Mouse (Mus musculus): ENCODE data around the gene 1700029P11Rik. TPM values are rescaled to one million over a fixed set of nuclear protein-coding genes. Genes with fewer than 3 reads are reported as not detected.

The 1700029P11Rik gene
- polyA plus RNA-seq, 1 experiment from 2014 or later: not detected

GRCm38 (mm10) chr15:81937098-81937972 is 43.0 kb upstream of the 1700029P11Rik start:
- Histone ChIP-seq H3K9ac (ENCODE audit: low read length) (peak overlapping the region; percentile 59), H3K36me3 (ENCODE audit: control insufficient read depth, insufficient read depth, low read length) (no peaks in the 10 kb centered on the region), H3K4me2 (replicated peaks; ENCODE audit: low read depth) (peak overlapping the region; percentile 60), H3K9me3 (ENCODE audit: control insufficient read depth, low read length) (no peaks in the 10 kb centered on the region), H3K27me3 (ENCODE audit: control insufficient read depth, insufficient read depth, low read length) (no peaks in the 10 kb centered on the region), H3K4me1 (replicated peaks; ENCODE audit: control insufficient read depth, insufficient read depth) (peaks cover 2% of the 10 kb centered on the region; the same call in 1 of the 2 replicates), H3K4me3 (ENCODE audit: low read depth, low read length) (peak overlapping the region; percentile 47), H3K27ac (replicated peaks) (peak overlapping the region; percentile 78)
- WGBS: 11% methylated on average over 19 of the region's 19 CpGs
- TF ChIP-seq CTCF (IDR thresholded peaks at IDR 0.05; ENCODE audit: low read depth) (no peak), EP300 (optimal IDR thresholded peaks at IDR 0.05) (no peak)
- DNase-seq (ENCODE audit: low spot score): no peak
- no peak for ATAC-seq (ENCODE audit: low FRiP score, low TSS enrichment)

GRCm38 (mm10) chr15:81938246-81938645 is 42.1 kb upstream of the 1700029P11Rik start:
- Histone ChIP-seq H3K4me2 (replicated peaks; ENCODE audit: low read depth) (no peak overlapping the region), H3K9ac (ENCODE audit: low read length) (no peak overlapping the region), H3K4me3 (ENCODE audit: low read depth, low read length) (no peak overlapping the region), H3K4me1 (replicated peaks; ENCODE audit: control insufficient read depth, insufficient read depth) (peaks cover 2% of the 10 kb centered on the region; the same call in 1 of the 2 replicates), H3K36me3 (ENCODE audit: control insufficient read depth, insufficient read depth, low read length) (no peaks in the 10 kb centered on the region), H3K9me3 (ENCODE audit: control insufficient read depth, low read length) (no peaks in the 10 kb centered on the region), H3K27ac (replicated peaks) (no peak overlapping the region), H3K27me3 (ENCODE audit: control insufficient read depth, insufficient read depth, low read length) (no peaks in the 10 kb centered on the region)
- no peak for ATAC-seq (ENCODE audit: low FRiP score, low TSS enrichment)
- 37% methylated on average over 2 of the region's 2 CpGs for WGBS
- peak; percentile 54 for DNase-seq (ENCODE audit: low spot score)
- TF ChIP-seq EP300 (optimal IDR thresholded peaks at IDR 0.05) (no peak), CTCF (IDR thresholded peaks at IDR 0.05; ENCODE audit: low read depth) (peak; percentile 81)

GRCm38 (mm10) chr15:81939157-81939715 is 41.1 kb upstream of the 1700029P11Rik start:
- TF ChIP-seq CTCF (IDR thresholded peaks at IDR 0.05; ENCODE audit: low read depth): no peak
- no peak for TF ChIP-seq EP300 (optimal IDR thresholded peaks at IDR 0.05)
- no peak overlapping the region for H3K4me3 ChIP-seq (ENCODE audit: low read depth, low read length)
- ATAC-seq (ENCODE audit: low FRiP score, low TSS enrichment) (no peak), DNase-seq (ENCODE audit: low spot score) (no peak)
- H3K27me3 ChIP-seq (ENCODE audit: control insufficient read depth, insufficient read depth, low read length): no peaks in the 10 kb centered on the region
- no peaks in the 10 kb centered on the region for H3K9me3 ChIP-seq (ENCODE audit: control insufficient read depth, low read length)
- H3K4me2 ChIP-seq (replicated peaks; ENCODE audit: low read depth): no peak overlapping the region
- peaks cover 2% of the 10 kb centered on the region; the same call in 1 of the 2 replicates for H3K4me1 ChIP-seq (replicated peaks; ENCODE audit: control insufficient read depth, insufficient read depth)
- 85% methylated on average over 10 of the region's 10 CpGs for whole genome bisulfite sequencing
- H3K9ac ChIP-seq (ENCODE audit: low read length): no peak overlapping the region
- no peak overlapping the region for H3K27ac ChIP-seq (replicated peaks)
- H3K36me3 ChIP-seq (ENCODE audit: control insufficient read depth, insufficient read depth, low read length): no peaks in the 10 kb centered on the region

- Histone ChIP-seq H3K27me3 (ENCODE audit: control insufficient read depth, insufficient read depth, low read length) (no peaks in the 10 kb centered on the region), H3K9me3 (ENCODE audit: control insufficient read depth, low read length) (no peaks in the 10 kb centered on the region), H3K27ac (replicated peaks) (no peak overlapping the region), H3K4me3 (ENCODE audit: low read depth, low read length) (no peak overlapping the region), H3K4me1 (replicated peaks; ENCODE audit: control insufficient read depth, insufficient read depth) (peaks cover 2% of the 10 kb centered on the region; the same call in 1 of the 2 replicates), H3K36me3 (ENCODE audit: control insufficient read depth, insufficient read depth, low read length) (no peaks in the 10 kb centered on the region), H3K4me2 (replicated peaks; ENCODE audit: low read depth) (no peak overlapping the region), H3K9ac (ENCODE audit: low read length) (no peak overlapping the region)
- no peak for DNase-seq (ENCODE audit: low spot score)
- ATAC-seq (ENCODE audit: low FRiP score, low TSS enrichment): no peak
- TF ChIP-seq EP300 (optimal IDR thresholded peaks at IDR 0.05) (no peak), CTCF (IDR thresholded peaks at IDR 0.05; ENCODE audit: low read depth) (no peak)
- WGBS: 83% methylated on average over 4 of the region's 4 CpGs
Observed at GRCm38 (mm10) chr15:81939774-81940173, 40.6 kb upstream of the 1700029P11Rik start.

DNA sequence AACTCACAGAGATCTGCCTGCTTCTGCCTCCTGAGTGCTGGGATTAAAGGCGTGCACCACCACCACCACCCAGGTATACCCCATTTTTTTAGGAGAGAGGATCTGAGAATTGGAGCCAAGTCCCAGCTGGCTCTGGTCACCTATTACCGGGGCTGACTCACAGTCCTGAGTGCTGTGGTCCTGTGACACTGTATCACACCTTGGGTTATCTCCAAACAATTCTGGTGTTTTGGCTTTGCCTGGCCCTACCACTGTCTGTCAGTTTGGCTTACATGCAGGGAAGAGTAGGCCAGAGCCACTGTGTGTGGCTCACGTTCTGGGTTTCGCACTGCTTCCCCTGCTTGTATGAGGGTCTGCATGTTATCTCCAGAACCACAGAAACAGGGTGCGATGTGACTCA is 40.1 kb upstream of the 1700029P11Rik start:
- H3K4me1 ChIP-seq (replicated peaks; ENCODE audit: control insufficient read depth, insufficient read depth): peaks cover 2% of the 10 kb centered on the region; the same call in 1 of the 2 replicates
- no peak overlapping the region for H3K4me2 ChIP-seq (replicated peaks; ENCODE audit: low read depth)
- DNase-seq (ENCODE audit: low spot score): no peak
- H3K9ac ChIP-seq (ENCODE audit: low read length): no peak overlapping the region
- H3K36me3 ChIP-seq (ENCODE audit: control insufficient read depth, insufficient read depth, low read length): no peaks in the 10 kb centered on the region
- H3K27me3 ChIP-seq (ENCODE audit: control insufficient read depth, insufficient read depth, low read length): no peaks in the 10 kb centered on the region
- no peaks in the 10 kb centered on the region for H3K9me3 ChIP-seq (ENCODE audit: control insufficient read depth, low read length)
- no peak for ATAC-seq (ENCODE audit: low FRiP score, low TSS enrichment)
- no peak overlapping the region for H3K27ac ChIP-seq (replicated peaks)
- no peak for TF ChIP-seq CTCF (IDR thresholded peaks at IDR 0.05; ENCODE audit: low read depth)
- no peak for TF ChIP-seq EP300 (optimal IDR thresholded peaks at IDR 0.05)
- no peak overlapping the region for H3K4me3 ChIP-seq (ENCODE audit: low read depth, low read length)
- 91% methylated on average over 5 of the region's 5 CpGs for WGBS

GRCm38 (mm10) chr15:81941010-81941409 is 39.3 kb upstream of the 1700029P11Rik start:
- peak; percentile 34 for TF ChIP-seq CTCF (IDR thresholded peaks at IDR 0.05; ENCODE audit: low read depth)
- TF ChIP-seq EP300 (optimal IDR thresholded peaks at IDR 0.05): no peak
- no peaks in the 10 kb centered on the region for H3K36me3 ChIP-seq (ENCODE audit: control insufficient read depth, insufficient read depth, low read length)
- no peak for DNase-seq (ENCODE audit: low spot score)
- peaks cover 2% of the 10 kb centered on the region; the same call in 1 of the 2 replicates for H3K4me1 ChIP-seq (replicated peaks; ENCODE audit: control insufficient read depth, insufficient read depth)
- WGBS: 90% methylated on average over 2 of the region's 2 CpGs
- H3K4me2 ChIP-seq (replicated peaks; ENCODE audit: low read depth): no peak overlapping the region
- H3K4me3 ChIP-seq (ENCODE audit: low read depth, low read length): no peak overlapping the region
- no peak for ATAC-seq (ENCODE audit: low FRiP score, low TSS enrichment)
- H3K27ac ChIP-seq (replicated peaks): no peak overlapping the region
- no peaks in the 10 kb centered on the region for H3K9me3 ChIP-seq (ENCODE audit: control insufficient read depth, low read length)
- H3K9ac ChIP-seq (ENCODE audit: low read length): no peak overlapping the region
- H3K27me3 ChIP-seq (ENCODE audit: control insufficient read depth, insufficient read depth, low read length): no peaks in the 10 kb centered on the region

Data from stomach, postnatal 0 days (tissue).